Mouse (Mus musculus) midbrain, postnatal 0 days (tissue): ENCODE results near the gene Man1c1. TPM values are rescaled to one million over a fixed set of nuclear protein-coding genes. Genes with fewer than 3 reads are reported as not detected.

Experiments
- ATAC-seq: fragments of 200-750 bp; cut with Nextera tagmentation; 2 replicates; pipeline ENCODE4 v1.8.0; 2017; ENCODE audit warnings: moderate number of reproducible peaks, mild to moderate bottlenecking, moderate TSS enrichment, moderate library complexity; ENCODE audit not compliant: low FRiP score
- DNase-seq: peaks from one replicate; pipeline ENCODE4 v3.0.0-alpha.2; 2015; ENCODE audit warnings: low spot score
- H3K27ac ChIP-seq: fragments of 300-500 bp; sonication (generic); 2 replicates; pipeline ENCODE4 v1.5.1; 2014; ENCODE audit warnings: low read depth, mild to moderate bottlenecking, low read length, mixed read lengths
- H3K27me3 ChIP-seq: fragments of 300-500 bp; sonication (generic); 2 replicates; pipeline ENCODE4 v1.6.1; 2014; ENCODE audit warnings: low read length, control low read depth, mixed read lengths; ENCODE audit not compliant: insufficient read depth
- H3K36me3 ChIP-seq: fragments of 300-500 bp; sonication (generic); 2 replicates; pipeline ENCODE4 v1.6.1; 2014; ENCODE audit warnings: low read length, control low read depth, mixed read lengths; ENCODE audit not compliant: insufficient read depth
- H3K4me1 ChIP-seq: fragments of 300-500 bp; sonication (generic); 2 replicates; pipeline ENCODE4 v1.6.1; 2014; ENCODE audit warnings: mild to moderate bottlenecking, control low read depth, antibody characterized with exemption, low read length, mixed read lengths; ENCODE audit not compliant: insufficient read depth
- H3K4me2 ChIP-seq: fragments of 300-500 bp; sonication (generic); 2 replicates; pipeline ENCODE4 v1.6.1; 2014; ENCODE audit warnings: low read depth, mild to moderate bottlenecking, low read length, mixed read lengths; ENCODE audit not compliant: poor library complexity, severe bottlenecking
- H3K4me3 ChIP-seq: fragments of 300-500 bp; sonication (generic); 2 replicates; pipeline ENCODE4 v1.5.1; 2014; ENCODE audit warnings: low read depth, mild to moderate bottlenecking, low read length, moderate library complexity
- H3K9ac ChIP-seq: fragments of 300-500 bp; sonication (generic); replicated peaks from 2 replicates; pipeline ENCODE4 v1.6.1; 2014; ENCODE audit warnings: mild to moderate bottlenecking, low read length, moderate library complexity, mixed read lengths; ENCODE audit not compliant: poor library complexity, severe bottlenecking
- H3K9me3 ChIP-seq: fragments of 300-500 bp; sonication (generic); 2 replicates; pipeline ENCODE4 v1.6.1; 2016; ENCODE audit warnings: low read length, control low read depth
- CTCF ChIP-seq: IDR thresholded peaks from 2 replicates; pipeline ENCODE4 v1.5.1; 2016; ENCODE audit warnings: antibody characterized with exemption, mild to moderate bottlenecking
- WGBS: fragments of 180-500 bp; shearing (Covaris S2); extraction: QIAGEN DNeasy Blood & Tissue Kit; methylation state at CpG from one replicate; pipeline ENCODE4 v1.1.7; 2014; 5-methylcytosine and 5-hydroxymethylcytosine counted together
- polyA plus RNA-seq: library from polyadenylated mRNA; unstranded; fragments of >200 nt; fragmentation: Nextera tagmentation; extraction: Ambion mirVana; gene quantifications from 2 replicates; pipeline ENCODE4 v1.2.1, GENCODE M21; 2015
- total RNA-seq: library from RNA; depleted of rRNA; stranded (reverse); fragments of >200 nt; gene quantifications from 2 replicates; pipeline ENCODE4 v1.2.3, GENCODE M21; 2014

Gene Man1c1
- total and polyA plus RNA-seq, 2 experiments from 2014 or later, result 3.4 to 28.7 TPM

DNA sequence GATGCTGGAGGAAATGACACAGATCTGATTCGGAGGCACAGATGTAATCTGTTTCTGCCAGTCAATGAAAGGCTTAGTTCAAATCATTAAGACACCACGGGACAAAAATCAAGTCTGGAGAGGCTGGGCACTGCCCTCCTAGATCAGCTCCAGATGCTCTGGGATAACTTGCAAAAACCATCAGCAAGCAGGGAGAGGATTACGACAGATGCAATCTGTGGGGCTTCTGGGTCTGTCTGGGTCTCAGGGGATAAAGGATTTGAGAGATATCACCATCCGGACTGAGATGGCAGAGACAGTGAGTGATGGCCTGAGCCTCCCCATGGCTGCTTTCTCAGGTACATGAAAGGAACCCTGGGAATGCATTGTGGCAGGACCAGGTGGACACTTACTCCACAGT is 99.6 kb downstream of the Man1c1 start:
- H3K9ac ChIP-seq, result no peak overlapping the region
- H3K9me3 ChIP-seq, result no peaks in the 10 kb centered on the region
- 40% methylated on average over 4 of the region's 4 CpGs for WGBS
- H3K4me1 ChIP-seq, result peaks cover 4% of the 10 kb centered on the region; the same call in 1 of the 2 replicates
- H3K27me3 ChIP-seq, result no peaks in the 10 kb centered on the region; the same call in 1 of the 2 replicates
- no peak for ATAC-seq
- TF ChIP-seq CTCF, result no peak
- no peak overlapping the region for H3K4me2 ChIP-seq
- no peak overlapping the region for H3K27ac ChIP-seq
- H3K4me3 ChIP-seq, result no peak overlapping the region
- H3K36me3 ChIP-seq, result no peaks in the 10 kb centered on the region
- DNase-seq, result no peak

DNA sequence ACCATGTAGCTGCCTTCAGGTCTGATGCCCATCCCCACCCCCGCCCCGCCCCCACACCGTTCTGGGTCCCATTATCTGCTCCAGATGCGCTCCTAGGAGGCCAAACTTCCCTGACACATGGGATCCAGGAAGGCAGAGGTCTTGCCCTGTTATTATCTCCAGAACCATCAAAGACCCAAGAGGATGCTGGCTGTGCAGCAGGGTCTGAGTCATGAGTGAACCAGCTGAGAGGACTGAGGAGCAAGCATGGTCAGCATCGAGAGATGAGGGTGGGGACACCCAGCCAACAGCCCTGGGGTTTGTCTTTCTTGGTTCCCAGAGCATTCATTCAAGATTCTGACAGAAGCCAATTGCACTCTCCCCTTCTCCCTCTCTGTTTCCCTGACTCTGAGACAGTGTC is 100.5 kb downstream of the Man1c1 start:
- ATAC-seq (no peak), DNase-seq (no peak)
- no peak overlapping the region for H3K9ac ChIP-seq
- 84% methylated on average over 5 of the region's 5 CpGs for WGBS
- no peak overlapping the region for H3K4me2 ChIP-seq
- H3K4me1 ChIP-seq, result peaks cover 4% of the 10 kb centered on the region; the same call in 1 of the 2 replicates
- no peaks in the 10 kb centered on the region for H3K36me3 ChIP-seq
- H3K27me3 ChIP-seq, result no peaks in the 10 kb centered on the region; the same call in 1 of the 2 replicates
- no peak for TF ChIP-seq CTCF
- no peak overlapping the region for H3K4me3 ChIP-seq
- H3K27ac ChIP-seq, result no peak overlapping the region
- no peaks in the 10 kb centered on the region for H3K9me3 ChIP-seq

DNA sequence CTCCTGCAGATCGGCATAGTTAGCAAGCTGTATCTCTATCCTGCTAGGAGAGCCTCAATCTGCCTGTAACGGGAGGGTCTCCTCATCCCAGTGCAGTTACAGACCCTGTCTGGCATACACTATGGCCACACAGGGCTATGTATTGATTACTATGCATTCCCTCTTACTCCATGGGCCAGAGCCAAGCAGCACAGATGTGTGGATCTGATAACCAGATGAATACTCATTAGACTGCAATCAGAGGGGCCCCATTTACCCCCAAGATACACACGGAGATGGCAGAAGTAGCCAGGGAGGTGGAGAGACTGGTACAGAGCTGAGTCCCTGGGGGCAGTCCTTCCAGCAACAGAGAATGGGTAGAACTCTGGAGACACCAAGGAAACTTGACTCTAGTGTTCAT is 101.5 kb downstream of the Man1c1 start:
- no peak overlapping the region for H3K4me2 ChIP-seq
- no peaks in the 10 kb centered on the region for H3K9me3 ChIP-seq
- H3K36me3 ChIP-seq, result no peaks in the 10 kb centered on the region
- H3K4me3 ChIP-seq, result no peak overlapping the region
- no peak overlapping the region for H3K27ac ChIP-seq
- ATAC-seq (no peak), DNase-seq (no peak)
- WGBS, result 59% methylated on average over 3 of the region's 3 CpGs
- H3K9ac ChIP-seq, result no peak overlapping the region
- peaks cover 4% of the 10 kb centered on the region; the same call in 1 of the 2 replicates for H3K4me1 ChIP-seq
- H3K27me3 ChIP-seq, result no peaks in the 10 kb centered on the region; the same call in 1 of the 2 replicates
- TF ChIP-seq CTCF, result no peak

DNA sequence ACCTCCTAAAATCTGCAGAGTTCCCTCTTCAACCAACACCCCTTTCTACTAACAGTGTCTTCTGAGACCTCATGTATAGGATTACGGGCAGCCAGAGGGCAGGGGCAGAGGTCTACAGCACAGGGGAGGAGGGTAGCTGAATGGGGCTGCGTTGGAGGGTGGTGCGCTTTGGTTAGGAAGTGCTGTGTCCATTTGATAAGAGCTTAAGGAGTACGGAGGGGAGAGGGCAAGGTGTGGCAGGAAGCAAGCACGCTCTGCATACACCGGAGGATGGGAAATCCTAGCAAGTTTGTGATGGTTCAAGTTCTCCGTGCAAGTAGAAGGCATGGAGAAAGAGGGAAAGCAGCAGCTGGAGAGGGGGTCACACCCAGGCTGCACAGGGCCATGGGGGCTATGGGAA is 102.1 kb downstream of the Man1c1 start:
- no peak for DNase-seq
- H3K4me1 ChIP-seq, result peaks cover 4% of the 10 kb centered on the region; the same call in 1 of the 2 replicates
- no peak for TF ChIP-seq CTCF
- no peak for ATAC-seq
- no peak overlapping the region for H3K27ac ChIP-seq
- H3K9me3 ChIP-seq, result no peaks in the 10 kb centered on the region
- 78% methylated on average over 7 of the region's 7 CpGs for WGBS
- H3K4me2 ChIP-seq, result no peak overlapping the region
- no peak overlapping the region for H3K4me3 ChIP-seq
- H3K27me3 ChIP-seq, result no peaks in the 10 kb centered on the region; the same call in 1 of the 2 replicates
- H3K9ac ChIP-seq, result no peak overlapping the region
- H3K36me3 ChIP-seq, result no peaks in the 10 kb centered on the region

- Histone ChIP-seq H3K9me3 (no peaks in the 10 kb centered on the region), H3K9ac (no peak overlapping the region), H3K27me3 (no peaks in the 10 kb centered on the region; the same call in 1 of the 2 replicates), H3K27ac (no peak overlapping the region), H3K36me3 (no peaks in the 10 kb centered on the region), H3K4me3 (no peak overlapping the region), H3K4me1 (peaks cover 2% of the 10 kb centered on the region; the same call in 1 of the 2 replicates), H3K4me2 (no peak overlapping the region)
- DNase-seq (no peak), ATAC-seq (no peak)
- WGBS, result 35% methylated on average over 8 of the region's 8 CpGs
- no peak for TF ChIP-seq CTCF
Observed at GRCm38 (mm10) chr4:134601404-134601803, 102.7 kb downstream of the Man1c1 start.

DNA sequence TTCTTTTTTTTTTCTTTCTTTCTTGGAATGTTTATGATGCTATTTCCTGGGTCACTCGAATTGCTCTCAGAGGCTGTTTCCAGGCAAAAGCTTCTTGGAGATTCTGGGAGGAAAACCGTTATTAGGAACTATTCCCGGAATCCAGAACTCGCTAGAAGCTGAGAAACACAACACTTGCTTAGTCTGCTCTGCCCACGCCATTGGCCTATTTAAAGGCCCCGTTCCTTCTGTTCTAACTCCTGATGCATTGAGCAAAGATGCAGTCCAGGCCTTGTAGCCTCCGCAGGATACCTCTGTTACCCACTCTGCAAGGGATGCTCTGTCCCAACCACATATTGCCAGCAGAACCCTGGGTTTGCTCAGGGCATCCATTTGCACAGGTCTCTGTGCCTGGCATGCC is 103.3 kb downstream of the Man1c1 start:
- DNase-seq, result no peak
- H3K27ac ChIP-seq, result 0 out of 2 replicates have a peak overlapping the region, but pooled peaks have one; percentile 18
- 82% methylated on average over 7 of the region's 7 CpGs for WGBS
- H3K4me3 ChIP-seq, result no peak overlapping the region
- no peaks in the 10 kb centered on the region for H3K9me3 ChIP-seq
- no peak for ATAC-seq
- no peaks in the 10 kb centered on the region for H3K4me1 ChIP-seq
- H3K36me3 ChIP-seq, result no peaks in the 10 kb centered on the region
- no peak overlapping the region for H3K9ac ChIP-seq
- no peak for TF ChIP-seq CTCF
- no peak overlapping the region for H3K4me2 ChIP-seq
- H3K27me3 ChIP-seq, result no peaks in the 10 kb centered on the region; the same call in 1 of the 2 replicates
